Mouse (Mus musculus): ENCODE measurements at regions not wholly inside any gene's neighbourhood (a gene's known extent, or its start where the extent isn't known, plus 50 kb on each side); places are given as distances from the start of the nearest gene placed in this dataset.

DNA sequence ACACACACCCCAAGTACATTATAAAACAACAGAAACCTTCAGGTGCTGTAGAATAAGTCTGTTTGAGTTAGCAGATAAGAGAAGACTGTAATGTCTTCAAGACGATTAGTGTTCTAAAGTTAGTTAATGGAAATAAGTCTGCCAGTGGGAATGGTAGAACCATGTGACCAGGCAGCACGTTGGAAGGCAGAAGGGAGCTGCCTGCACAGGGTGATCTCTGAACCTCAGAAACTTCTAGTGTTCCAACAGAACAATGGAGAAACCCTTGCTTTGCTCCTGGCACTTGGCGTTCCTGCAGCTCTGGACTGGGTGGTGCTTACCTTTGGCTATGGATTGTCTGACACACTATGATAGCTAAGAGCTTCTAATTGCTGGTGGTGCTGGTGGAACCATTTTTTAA is 82.0 kb upstream of the Map3k1 start:
- TF ChIP-seq POLR2A (IDR thresholded peaks at IDR 0.05; ENCODE audit: low read depth, low read length) (no peak), CTCF (IDR thresholded peaks at IDR 0.05; ENCODE audit: extremely low read depth, insufficient read depth, insufficient read length, insufficient replicate concordance) (no peak)
- no peaks in the 10 kb centered on the region for H3K36me3 ChIP-seq (ENCODE audit: control insufficient read depth, insufficient read depth, low read length)
- peaks cover 15% of the 10 kb centered on the region; the same call in 1 of the 2 replicates for H3K4me1 ChIP-seq (ENCODE audit: control insufficient read depth, insufficient read depth, insufficient read length)
- no peaks in the 10 kb centered on the region for H3K27me3 ChIP-seq (ENCODE audit: control insufficient read depth, insufficient read depth, low read length)
- no peak overlapping the region for H3K27ac ChIP-seq (ENCODE audit: insufficient read depth, low read length)
- DNase-seq (ENCODE audit: low read depth in 1 of 2, low spot score in 2 of 2), result no peak
- no peak overlapping the region for H3K4me3 ChIP-seq (ENCODE audit: extremely low read depth, insufficient read depth, insufficient read length)
- 80% methylated on average over 3 of the region's 3 CpGs for WGBS

DNA sequence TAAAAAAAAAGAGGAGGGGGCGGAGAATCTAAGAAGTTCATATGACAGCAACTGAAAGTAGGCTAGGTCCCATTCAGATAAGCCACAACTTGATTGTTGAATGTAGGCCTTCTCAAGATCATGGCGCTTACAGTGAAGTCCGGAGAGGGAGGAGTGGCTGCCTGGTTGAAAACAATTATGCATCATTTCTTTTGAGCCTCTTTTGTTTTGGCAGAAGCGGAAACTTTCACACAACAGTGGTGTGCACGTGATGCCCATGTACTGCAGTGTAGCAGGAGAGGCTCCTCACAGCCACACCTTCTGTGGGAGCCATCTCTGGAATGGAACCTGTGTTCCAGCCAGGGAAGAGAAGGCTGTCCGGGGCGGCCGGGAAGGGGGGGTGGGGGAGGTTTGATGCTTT is 83.3 kb upstream of the Map3k1 start:
- WGBS, result 88% methylated on average over 8 of the region's 8 CpGs

DNA sequence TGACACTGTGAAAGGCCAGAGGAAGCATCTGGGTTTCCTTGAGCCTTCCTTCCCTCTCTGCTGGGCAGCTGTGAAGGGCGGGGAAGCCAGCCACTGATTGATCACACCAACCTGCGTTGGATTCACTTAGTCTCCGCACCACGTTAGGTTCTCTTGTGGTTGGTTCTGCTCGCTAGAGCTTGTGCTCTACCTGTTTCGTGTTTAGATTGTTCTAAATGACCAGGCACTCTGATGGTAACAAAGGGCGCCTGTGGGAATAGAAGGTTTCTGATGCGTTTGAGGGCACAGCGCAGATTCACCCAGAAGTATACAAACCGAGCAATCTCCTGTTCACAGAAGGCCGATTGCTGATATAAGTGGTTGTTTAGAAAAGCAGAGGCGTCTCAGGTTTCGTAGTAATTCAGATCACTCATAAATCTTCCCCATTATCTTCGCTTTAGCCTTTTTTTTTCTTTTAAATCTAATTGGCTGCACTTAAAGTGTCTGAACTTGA is 84.5 kb upstream of the Map3k1 start:
- Histone ChIP-seq H3K27me3 (ENCODE audit: control insufficient read depth, insufficient read depth, low read length) (no peaks in the 10 kb centered on the region), H3K4me1 (ENCODE audit: control insufficient read depth, insufficient read depth, insufficient read length) (peaks cover 20% of the 10 kb centered on the region; the same call in 1 of the 2 replicates), H3K4me3 (ENCODE audit: extremely low read depth, insufficient read depth, insufficient read length) (no peak overlapping the region), H3K27ac (ENCODE audit: insufficient read depth, low read length) (no peak overlapping the region), H3K36me3 (ENCODE audit: control insufficient read depth, insufficient read depth, low read length) (no peaks in the 10 kb centered on the region)
- DNase-seq (ENCODE audit: low read depth in 1 of 2, low spot score in 2 of 2), result no peak
- 14% methylated on average over 14 of the region's 14 CpGs for WGBS
- TF ChIP-seq CTCF (IDR thresholded peaks at IDR 0.05; ENCODE audit: extremely low read depth, insufficient read depth, insufficient read length, insufficient replicate concordance), result no peak
- TF ChIP-seq POLR2A (IDR thresholded peaks at IDR 0.05; ENCODE audit: low read depth, low read length), result no peak

More for the DNA sequence above, 83.3 kb upstream of the Map3k1 start:
- no peak overlapping the region; the same call in 1 of the 2 replicates for H3K27ac ChIP-seq (ENCODE audit: insufficient read depth, low read length)
- peaks cover 20% of the 10 kb centered on the region; the same call in 1 of the 2 replicates for H3K4me1 ChIP-seq (ENCODE audit: control insufficient read depth, insufficient read depth, insufficient read length)
- no peaks in the 10 kb centered on the region for H3K36me3 ChIP-seq (ENCODE audit: control insufficient read depth, insufficient read depth, low read length)
- no peaks in the 10 kb centered on the region for H3K27me3 ChIP-seq (ENCODE audit: control insufficient read depth, insufficient read depth, low read length)
- peak in 1 of 2 experiments; percentile 36 for DNase-seq (ENCODE audit: low read depth in 1 of 2, low spot score in 2 of 2)
- TF ChIP-seq POLR2A (IDR thresholded peaks at IDR 0.05; ENCODE audit: low read depth, low read length), result no peak
- TF ChIP-seq CTCF (IDR thresholded peaks at IDR 0.05; ENCODE audit: extremely low read depth, insufficient read depth, insufficient read length, insufficient replicate concordance), result no peak
- H3K4me3 ChIP-seq (ENCODE audit: extremely low read depth, insufficient read depth, insufficient read length), result no peak overlapping the region

DNA sequence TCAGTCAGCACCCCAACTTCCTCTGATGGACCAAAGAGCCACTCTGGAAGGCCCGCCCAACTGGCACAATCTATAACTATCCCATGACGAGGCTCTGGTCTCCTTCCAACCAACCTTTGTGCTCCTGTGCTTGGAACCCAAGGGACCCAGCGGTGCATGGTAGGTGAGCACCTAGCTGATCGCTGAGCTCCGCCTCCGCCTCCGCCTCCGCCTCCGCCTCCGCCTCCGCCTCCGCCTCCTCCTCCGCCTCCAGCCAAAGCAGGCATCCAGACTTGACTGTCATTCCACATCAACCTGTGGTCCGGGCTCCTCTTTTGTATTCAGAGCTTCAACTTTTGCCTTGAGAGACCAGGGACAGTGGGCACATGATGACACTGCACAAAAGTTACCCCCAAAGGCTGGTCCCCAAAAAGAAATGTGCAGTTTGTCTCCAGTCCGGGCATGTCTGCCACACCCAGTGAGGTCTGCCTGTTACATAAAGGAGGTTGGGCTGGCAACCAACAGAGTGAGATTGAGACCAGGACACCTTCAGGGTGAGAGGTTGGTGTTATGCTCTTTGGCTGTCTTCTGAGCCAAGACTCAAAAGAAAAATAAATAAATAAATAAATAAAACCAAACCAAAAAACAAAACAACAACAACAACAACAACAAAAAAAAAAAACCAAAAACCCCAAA is 86.1 kb upstream of the Map3k1 start:
- TF ChIP-seq POLR2A (IDR thresholded peaks at IDR 0.05; ENCODE audit: low read depth, low read length) (no peak), CTCF (IDR thresholded peaks at IDR 0.05; ENCODE audit: extremely low read depth, insufficient read depth, insufficient read length, insufficient replicate concordance) (no peak)
- Histone ChIP-seq H3K4me3 (ENCODE audit: extremely low read depth, insufficient read depth, insufficient read length) (no peak overlapping the region), H3K36me3 (ENCODE audit: control insufficient read depth, insufficient read depth, low read length) (no peaks in the 10 kb centered on the region), H3K27ac (ENCODE audit: insufficient read depth, low read length) (no peak overlapping the region), H3K27me3 (ENCODE audit: control insufficient read depth, insufficient read depth, low read length) (no peaks in the 10 kb centered on the region), H3K4me1 (ENCODE audit: control insufficient read depth, insufficient read depth, insufficient read length) (peaks cover 20% of the 10 kb centered on the region; the same call in 1 of the 2 replicates)
- DNase-seq (ENCODE audit: low read depth in 1 of 2, low spot score in 2 of 2), result peak in 1 of 2 experiments; percentile 43
- 79% methylated on average over 15 of the region's 15 CpGs for WGBS

DNA sequence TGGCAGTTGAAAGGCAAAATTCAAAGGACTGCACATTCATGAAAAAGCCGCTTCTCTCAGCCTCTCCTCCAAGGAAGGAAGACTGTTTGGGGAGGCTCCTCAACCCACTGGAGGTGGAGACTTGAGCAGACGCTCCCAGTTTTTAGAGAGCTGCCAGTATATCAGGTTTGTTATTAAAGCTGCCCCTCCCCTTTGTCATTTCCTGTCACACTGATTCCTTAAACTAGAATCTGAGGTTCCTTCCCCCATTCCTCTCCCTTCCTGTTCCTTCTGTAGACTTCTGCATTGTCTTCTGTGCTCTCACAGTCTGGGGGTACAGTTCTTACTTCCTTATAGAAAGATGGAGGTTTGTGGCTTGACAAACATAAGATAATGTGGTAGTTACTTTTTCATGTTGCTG is 87.5 kb upstream of the Map3k1 start:
- DNase-seq (ENCODE audit: low read depth in 1 of 2, low spot score in 2 of 2), result no peak
- peaks cover 20% of the 10 kb centered on the region; the same call in 1 of the 2 replicates for H3K4me1 ChIP-seq (ENCODE audit: control insufficient read depth, insufficient read depth, insufficient read length)
- no peaks in the 10 kb centered on the region for H3K36me3 ChIP-seq (ENCODE audit: control insufficient read depth, insufficient read depth, low read length)
- TF ChIP-seq POLR2A (IDR thresholded peaks at IDR 0.05; ENCODE audit: low read depth, low read length), result no peak
- TF ChIP-seq CTCF (IDR thresholded peaks at IDR 0.05; ENCODE audit: extremely low read depth, insufficient read depth, insufficient read length, insufficient replicate concordance), result no peak
- no peaks in the 10 kb centered on the region for H3K27me3 ChIP-seq (ENCODE audit: control insufficient read depth, insufficient read depth, low read length)
- no peak overlapping the region for H3K27ac ChIP-seq (ENCODE audit: insufficient read depth, low read length)
- H3K4me3 ChIP-seq (ENCODE audit: extremely low read depth, insufficient read depth, insufficient read length), result no peak overlapping the region
- 24% methylated on average over 2 of the region's 2 CpGs for WGBS

DNA sequence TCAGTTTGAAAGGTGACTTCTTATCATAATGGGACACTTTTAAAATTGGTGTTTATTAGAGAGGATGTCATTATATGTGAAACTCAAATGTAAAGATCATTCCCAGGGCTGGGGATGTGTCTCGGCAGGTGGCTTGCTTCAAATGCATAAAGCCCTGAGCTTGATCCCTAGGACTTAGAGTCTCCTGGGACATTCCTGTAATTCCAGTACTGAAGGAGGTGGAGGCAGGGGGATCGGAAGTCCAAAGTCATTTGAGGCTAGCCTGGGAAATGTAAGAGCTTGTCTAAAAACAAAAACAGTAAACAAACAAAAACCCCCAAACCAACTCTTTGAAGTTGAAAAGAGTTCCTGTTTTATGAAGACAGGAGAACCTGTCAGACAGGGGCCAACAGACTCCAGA is 94.6 kb upstream of the Map3k1 start:
- no peak for DNase-seq (ENCODE audit: low read depth in 1 of 2, low spot score in 2 of 2)
- no peak for TF ChIP-seq POLR2A (IDR thresholded peaks at IDR 0.05; ENCODE audit: low read depth, low read length)
- TF ChIP-seq CTCF (IDR thresholded peaks at IDR 0.05; ENCODE audit: extremely low read depth, insufficient read depth, insufficient read length, insufficient replicate concordance), result no peak
- H3K4me1 ChIP-seq (ENCODE audit: control insufficient read depth, insufficient read depth, insufficient read length), result no peaks in the 10 kb centered on the region

DNA sequence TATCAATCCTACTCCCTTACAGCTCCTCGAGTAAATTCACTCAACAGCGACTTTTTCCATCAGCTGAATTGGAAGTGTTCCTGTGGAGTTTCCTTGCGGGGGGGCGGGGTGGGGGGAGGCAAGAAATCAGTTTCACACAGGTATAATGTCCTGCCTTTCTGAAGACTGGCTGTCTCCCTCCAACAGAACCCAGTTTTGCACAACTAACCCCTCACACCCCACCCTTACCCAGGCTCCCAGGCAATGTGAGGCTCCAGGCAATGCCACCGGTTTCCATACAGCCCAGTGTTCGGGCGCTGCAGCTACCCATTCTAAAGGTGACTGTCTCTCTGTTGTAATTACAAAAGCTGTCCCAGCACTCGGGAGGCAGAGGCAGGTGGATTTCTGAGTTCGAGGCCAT is 95.1 kb upstream of the Map3k1 start:
- Histone ChIP-seq H3K4me1 (ENCODE audit: control insufficient read depth, insufficient read depth, insufficient read length) (no peaks in the 10 kb centered on the region), H3K27ac (ENCODE audit: insufficient read depth, low read length) (no peak overlapping the region), H3K27me3 (ENCODE audit: control insufficient read depth, insufficient read depth, low read length) (no peaks in the 10 kb centered on the region), H3K4me3 (ENCODE audit: extremely low read depth, insufficient read depth, insufficient read length) (no peak overlapping the region), H3K36me3 (ENCODE audit: control insufficient read depth, insufficient read depth, low read length) (no peaks in the 10 kb centered on the region)
- 90% methylated on average over 9 of the region's 9 CpGs for WGBS
- DNase-seq (ENCODE audit: low read depth in 1 of 2, low spot score in 2 of 2), result no peak
- no peak for TF ChIP-seq CTCF (IDR thresholded peaks at IDR 0.05; ENCODE audit: extremely low read depth, insufficient read depth, insufficient read length, insufficient replicate concordance)
- TF ChIP-seq POLR2A (IDR thresholded peaks at IDR 0.05; ENCODE audit: low read depth, low read length), result no peak

More for the DNA sequence above, 94.6 kb upstream of the Map3k1 start:
- Histone ChIP-seq H3K27ac (ENCODE audit: insufficient read depth, low read length) (no peak overlapping the region), H3K27me3 (ENCODE audit: control insufficient read depth, insufficient read depth, low read length) (no peaks in the 10 kb centered on the region), H3K4me3 (ENCODE audit: extremely low read depth, insufficient read depth, insufficient read length) (no peak overlapping the region), H3K36me3 (ENCODE audit: control insufficient read depth, insufficient read depth, low read length) (no peaks in the 10 kb centered on the region)
- 90% methylated on average over 2 of the region's 2 CpGs for WGBS

Measured in spleen, adult 2 months (tissue).